Mouse (Mus musculus) megakaryocyte, embryonic 14.5 days (primary cell): Measurements from ENCODE around the gene Rpl32. TPM values are rescaled to one million over a fixed set of nuclear protein-coding genes. Genes with fewer than 3 reads are reported as not detected.
A peak's percentile ranks its signal among the peaks of the same experiment; 100 is the strongest.

ENCODE experiments used
- H3K27me3 ChIP-seq: replicated peaks from 2 replicates; pipeline ENCODE3; 2012; ENCODE audit warnings: inconsistent platforms
- H3K36me3 ChIP-seq: replicated peaks from 2 replicates; pipeline ENCODE3; 2012; ENCODE audit warnings: low read length, inconsistent platforms, mixed read lengths
- H3K4me1 ChIP-seq: 2 replicates; pipeline ENCODE4 v1.6.1; 2012; ENCODE audit warnings: inconsistent platforms
- H3K4me3 ChIP-seq: replicated peaks from 2 replicates; pipeline ENCODE3; 2012; ENCODE audit warnings: moderate library complexity, mild to moderate bottlenecking, inconsistent platforms
- H3K9me3 ChIP-seq: 2 replicates; pipeline ENCODE4 v1.6.1; 2012; ENCODE audit warnings: inconsistent platforms
- FLI1 ChIP-seq: IDR thresholded peaks from 2 replicates; pipeline ENCODE4 v1.6.1; 2012; ENCODE audit warnings: low read length, inconsistent platforms, mixed read lengths
- GATA1 ChIP-seq: IDR thresholded peaks from 3 replicates; pipeline ENCODE4 v1.6.1; 2012; ENCODE audit warnings: mixed read lengths, low read length, inconsistent platforms, borderline replicate concordance
- polyA plus RNA-seq: library from polyadenylated mRNA; stranded (reverse); fragments of >175 nt; gene quantifications from 2 replicates; pipeline ENCODE4 v1.2.3, GENCODE M21; 2012; ENCODE audit warnings: low replicate concordance; ENCODE audit not compliant: insufficient read depth

Gene Rpl32
- 500 and 629 TPM in 2 replicates for polyA plus RNA-seq

DNA sequence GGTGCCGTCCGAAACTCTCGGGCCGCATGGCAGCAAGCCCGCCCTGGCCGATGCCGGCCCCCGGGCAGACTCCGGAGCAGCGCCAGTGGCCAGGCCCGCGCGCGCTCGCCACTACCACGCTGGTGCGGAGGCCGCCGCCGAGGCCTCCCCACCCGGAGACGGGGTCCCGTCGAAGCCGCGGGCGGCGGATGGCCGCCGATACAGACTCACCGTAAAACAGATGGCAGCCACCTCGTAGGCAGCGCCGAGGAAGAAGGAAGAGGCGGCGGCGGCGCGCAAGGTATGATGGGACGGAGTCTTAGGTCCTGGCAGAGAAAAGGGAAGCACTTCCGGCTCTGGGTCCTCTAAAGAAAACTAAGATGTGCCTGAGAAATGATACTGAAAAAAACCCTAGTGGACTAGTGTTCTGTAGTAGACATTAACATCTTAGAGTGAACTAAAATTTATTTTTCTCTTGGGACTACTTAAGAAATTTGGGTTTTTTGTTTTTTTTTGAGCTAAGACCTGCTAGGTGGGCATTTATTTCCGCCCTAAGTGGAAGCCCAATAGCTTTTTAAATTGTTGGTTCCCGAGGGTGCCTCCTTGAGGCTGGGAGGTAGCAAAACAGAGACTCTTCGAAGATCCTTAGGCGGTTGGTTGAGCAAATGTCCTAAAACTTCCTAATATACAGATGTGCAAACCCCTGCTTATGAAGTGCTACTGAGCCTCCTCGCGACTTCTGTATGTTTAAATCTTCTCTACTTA, at the start of gene Rpl32:
Rpl32 (minus strand) TSS at position 260 of the 744 bp plus-strand sequence.
- Histone ChIP-seq H3K4me1 (peaks cover 64% of the 10 kb centered on the region), H3K4me3 (peak within 1 kb of the TSS; percentile 93), H3K27me3 (no peaks in the 10 kb centered on the region), H3K36me3 (peaks cover 42% of the 10 kb centered on the region), H3K9me3 (no peaks in the 10 kb centered on the region)
- TF ChIP-seq GATA1: no peak
- TF ChIP-seq FLI1: peak; percentile 47; the same call in 1 of the 2 replicates

DNA sequence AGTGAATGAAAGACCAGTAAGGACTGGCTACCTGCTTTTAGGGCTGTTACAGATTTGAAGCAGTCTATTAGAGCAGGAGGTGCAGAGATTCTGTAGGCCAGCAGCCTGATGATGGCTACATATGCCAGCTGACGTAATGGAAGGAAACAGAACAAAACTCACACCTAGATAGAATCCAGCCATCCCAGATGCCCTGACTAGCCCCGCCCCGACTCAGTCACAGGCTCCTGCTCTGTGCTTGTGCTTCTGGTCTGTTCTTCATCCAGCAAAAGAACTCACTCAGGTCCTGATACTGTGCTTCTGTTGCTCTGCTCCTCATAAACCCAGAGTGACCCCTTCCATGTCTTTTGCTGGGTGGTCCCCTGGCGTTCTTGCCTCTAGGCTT, 47.8 kb upstream of the Rpl32 start:
- no peaks in the 10 kb centered on the region for H3K27me3 ChIP-seq
- H3K36me3 ChIP-seq: no peaks in the 10 kb centered on the region
- no peak overlapping the region for H3K4me3 ChIP-seq
- no peaks in the 10 kb centered on the region for H3K9me3 ChIP-seq
- no peak for TF ChIP-seq FLI1
- no peak for TF ChIP-seq GATA1
- peaks cover 33% of the 10 kb centered on the region for H3K4me1 ChIP-seq

DNA sequence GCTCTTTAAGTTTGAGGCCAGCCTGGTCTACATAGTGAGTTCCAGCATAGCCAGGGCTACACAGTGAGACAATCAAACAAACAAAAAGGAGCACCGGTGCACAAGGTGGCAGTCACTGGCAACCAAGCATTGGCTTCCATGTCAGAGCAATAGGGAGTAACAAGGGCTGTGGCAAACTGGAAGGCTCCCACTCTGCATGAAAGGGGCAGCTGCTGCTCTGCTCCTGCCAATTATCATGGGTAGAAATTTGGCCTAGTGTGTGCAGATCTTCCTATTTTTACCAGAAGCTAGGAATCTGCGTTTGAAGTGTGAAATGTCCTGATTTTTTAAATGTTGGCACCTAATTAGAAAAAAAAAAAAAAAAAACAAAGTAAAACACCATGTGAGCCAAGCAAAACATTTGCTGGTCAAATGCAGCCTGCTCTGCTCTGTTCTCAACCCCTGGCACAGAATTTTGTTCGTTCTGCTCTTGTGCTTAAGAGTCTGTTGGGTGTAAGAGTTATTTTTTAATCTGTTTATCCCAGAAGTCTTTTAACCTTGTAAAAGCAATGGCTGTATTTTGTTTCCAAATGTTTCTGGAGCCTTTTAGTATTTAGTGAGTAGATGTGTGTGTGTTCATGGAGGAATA, 47.3 kb upstream of the Rpl32 start:
- Histone ChIP-seq H3K36me3 (peaks cover 4% of the 10 kb centered on the region), H3K9me3 (no peaks in the 10 kb centered on the region), H3K4me3 (no peak overlapping the region), H3K27me3 (no peaks in the 10 kb centered on the region), H3K4me1 (peaks cover 38% of the 10 kb centered on the region)
- TF ChIP-seq FLI1 (no peak), GATA1 (no peak)

DNA sequence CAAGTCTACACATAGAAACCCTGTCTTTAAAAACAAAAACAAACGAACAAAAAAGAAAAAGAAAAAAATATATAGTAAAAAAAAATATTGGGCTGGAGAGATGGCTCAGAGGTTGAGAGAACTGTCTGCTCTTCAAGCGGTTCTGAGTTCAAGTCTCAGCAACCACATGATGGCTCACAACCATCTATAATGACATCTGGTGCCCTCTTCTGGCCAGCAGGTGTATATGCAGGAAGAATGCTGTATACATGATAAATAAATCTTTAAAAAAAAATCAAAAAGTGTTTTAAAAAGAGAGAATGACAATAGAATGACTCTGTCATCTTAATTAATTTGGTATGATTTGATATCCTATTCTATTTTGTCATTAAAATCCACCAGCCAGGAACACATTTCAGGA, 45.9 kb upstream of the Rpl32 start:
- Histone ChIP-seq H3K9me3 (no peaks in the 10 kb centered on the region), H3K4me3 (no peak overlapping the region), H3K27me3 (no peaks in the 10 kb centered on the region), H3K36me3 (peaks cover 14% of the 10 kb centered on the region), H3K4me1 (peaks cover 41% of the 10 kb centered on the region)
- no peak for TF ChIP-seq FLI1
- no peak for TF ChIP-seq GATA1

DNA sequence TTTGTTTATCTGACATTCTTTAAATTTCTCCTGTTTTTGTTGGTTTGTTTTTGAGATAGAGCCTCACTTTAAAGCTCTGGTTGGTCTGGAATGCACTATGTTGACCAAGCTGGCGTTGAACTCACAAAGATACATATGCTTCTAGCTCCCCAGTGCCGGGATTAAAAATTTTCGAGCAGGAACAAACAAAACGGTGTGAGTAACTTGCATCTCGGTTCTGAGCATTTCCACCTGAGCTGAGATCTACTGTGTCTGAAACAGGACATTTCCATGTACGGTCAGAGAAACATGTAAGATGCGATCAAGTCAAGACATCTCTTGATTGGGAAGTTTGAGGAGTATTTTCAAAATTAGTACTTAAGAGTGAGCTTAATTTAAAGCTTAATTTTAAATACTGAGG, 45.4 kb upstream of the Rpl32 start:
- no peaks in the 10 kb centered on the region for H3K27me3 ChIP-seq
- H3K9me3 ChIP-seq: no peaks in the 10 kb centered on the region
- no peak for TF ChIP-seq FLI1
- TF ChIP-seq GATA1: no peak
- peaks cover 19% of the 10 kb centered on the region for H3K36me3 ChIP-seq
- peak overlapping the region; percentile 97 for H3K4me3 ChIP-seq
- peaks cover 38% of the 10 kb centered on the region for H3K4me1 ChIP-seq

DNA sequence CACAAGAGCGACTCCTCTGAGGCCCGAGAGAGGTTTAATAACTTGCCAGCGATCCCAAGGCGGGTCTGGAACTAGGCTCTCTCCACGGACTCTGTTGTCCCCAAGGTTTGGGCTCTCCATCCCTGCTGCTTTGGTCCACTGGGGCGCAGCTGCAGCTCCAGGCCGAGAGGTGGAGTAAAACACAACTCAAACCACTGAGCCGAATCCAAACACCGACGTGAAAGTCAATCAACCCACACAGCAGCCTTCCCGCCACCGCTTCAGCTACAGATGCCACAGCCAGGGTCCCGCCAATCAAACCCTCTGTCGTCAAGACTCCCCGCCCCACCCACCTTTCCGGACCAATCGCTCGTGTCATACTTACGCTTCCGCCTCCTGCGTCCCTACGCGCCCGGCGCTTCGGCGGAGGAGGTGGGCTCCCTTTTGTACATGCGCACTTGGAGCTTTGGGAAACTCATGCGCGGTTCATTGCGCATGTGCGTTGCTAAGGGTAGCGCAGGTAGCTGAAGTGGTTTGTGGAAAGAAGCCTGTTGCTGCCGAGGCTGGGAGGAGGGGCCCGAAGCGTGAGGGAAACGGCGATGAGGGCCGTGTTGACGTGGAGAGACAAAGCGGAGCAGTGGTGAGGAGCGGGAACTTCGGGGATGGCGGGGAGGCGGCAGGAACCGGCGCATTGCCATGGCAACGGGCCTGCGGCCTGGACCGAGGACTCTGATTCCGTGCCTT, 44.7 kb upstream of the Rpl32 start, which contains the start of the genes Mbd4 and Ift122:
Mbd4 (minus strand) TSS at position 281 of the 723 bp plus-strand sequence.
Ift122 (plus strand) TSS at position 380 of the 723 bp plus-strand sequence.
- Histone ChIP-seq H3K36me3 (peaks cover 26% of the 10 kb centered on the region), H3K9me3 (no peaks in the 10 kb centered on the region), H3K4me1 (peaks cover 44% of the 10 kb centered on the region), H3K27me3 (no peaks in the 10 kb centered on the region), H3K4me3 (peak within 1 kb of the TSS; percentile 97)
- TF ChIP-seq FLI1: 0 out of 2 replicates have a peak, but pooled peaks have one; percentile 55
- no peak for TF ChIP-seq GATA1

DNA sequence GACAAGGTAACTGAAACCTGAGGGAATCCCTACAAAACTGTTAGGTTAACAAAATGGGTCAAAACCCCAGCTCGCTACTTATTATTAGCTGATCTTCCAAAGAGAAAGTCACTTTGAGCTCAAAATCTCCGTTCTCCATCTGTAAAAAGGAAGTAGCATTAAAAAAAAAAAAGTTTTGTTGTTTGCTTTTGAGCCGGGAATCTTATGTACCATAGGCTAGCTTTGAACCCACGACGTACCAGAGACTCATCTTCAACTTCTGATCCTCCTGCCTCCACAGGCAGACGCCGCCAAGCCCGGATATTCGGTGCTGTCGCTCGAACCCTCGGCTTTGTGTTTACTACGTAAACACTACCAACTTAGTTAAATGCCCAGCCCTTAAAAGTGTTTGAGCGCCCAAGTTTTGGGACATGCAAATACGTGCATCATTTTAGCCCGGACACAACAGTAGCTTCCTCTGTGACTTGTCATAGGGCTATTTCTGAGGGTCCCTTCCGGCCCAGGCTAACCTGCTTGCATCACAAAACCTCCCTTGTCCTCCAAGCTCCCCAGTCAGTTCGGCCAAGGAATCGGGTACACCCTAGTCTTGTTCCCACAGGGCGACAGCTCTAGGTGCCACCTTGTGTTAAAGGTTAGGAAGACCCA, 44.0 kb upstream of the Rpl32 start:
- TF ChIP-seq GATA1 (no peak), FLI1 (no peak)
- H3K4me3 ChIP-seq: peak overlapping the region; percentile 97
- peaks cover 50% of the 10 kb centered on the region for H3K4me1 ChIP-seq
- H3K27me3 ChIP-seq: no peaks in the 10 kb centered on the region
- no peaks in the 10 kb centered on the region for H3K9me3 ChIP-seq
- H3K36me3 ChIP-seq: peaks cover 29% of the 10 kb centered on the region

DNA sequence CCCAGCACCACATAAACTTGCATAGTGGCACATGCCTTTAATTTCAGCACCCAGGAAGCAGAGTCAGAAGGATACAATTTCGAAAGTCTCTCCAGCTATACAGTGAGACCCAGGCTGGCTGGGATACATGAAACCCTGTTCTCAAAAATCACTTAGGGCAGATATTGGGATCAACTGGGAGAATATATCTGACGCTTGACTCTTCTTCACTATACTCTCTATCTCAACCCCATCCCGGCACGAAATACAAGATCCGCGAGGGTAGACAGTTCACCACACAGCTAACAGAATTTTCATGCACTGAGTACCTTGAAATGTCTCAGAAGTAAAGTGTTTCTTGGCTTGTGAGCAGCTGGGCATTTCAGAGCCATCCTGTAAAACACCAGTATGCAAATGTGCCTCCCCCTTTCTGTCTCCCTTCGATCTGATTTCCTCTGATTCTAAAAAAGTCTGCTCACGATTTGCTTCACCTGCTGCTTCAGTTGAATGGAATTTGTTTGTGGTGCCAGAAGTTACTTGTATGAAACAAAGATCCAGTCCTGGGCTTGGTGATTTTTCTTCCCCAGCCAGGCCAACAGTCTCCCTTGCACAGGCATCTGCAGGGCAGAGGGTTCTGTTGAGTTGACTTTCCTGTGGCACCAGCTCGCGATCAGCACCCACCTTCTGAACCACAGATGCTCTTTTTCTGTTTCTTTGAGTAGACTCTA, 40.2 kb upstream of the Rpl32 start:
- Histone ChIP-seq H3K4me3 (no peak overlapping the region), H3K36me3 (peaks cover 54% of the 10 kb centered on the region), H3K4me1 (peaks cover 59% of the 10 kb centered on the region), H3K9me3 (no peaks in the 10 kb centered on the region), H3K27me3 (no peaks in the 10 kb centered on the region)
- TF ChIP-seq GATA1 (no peak), FLI1 (no peak)

DNA sequence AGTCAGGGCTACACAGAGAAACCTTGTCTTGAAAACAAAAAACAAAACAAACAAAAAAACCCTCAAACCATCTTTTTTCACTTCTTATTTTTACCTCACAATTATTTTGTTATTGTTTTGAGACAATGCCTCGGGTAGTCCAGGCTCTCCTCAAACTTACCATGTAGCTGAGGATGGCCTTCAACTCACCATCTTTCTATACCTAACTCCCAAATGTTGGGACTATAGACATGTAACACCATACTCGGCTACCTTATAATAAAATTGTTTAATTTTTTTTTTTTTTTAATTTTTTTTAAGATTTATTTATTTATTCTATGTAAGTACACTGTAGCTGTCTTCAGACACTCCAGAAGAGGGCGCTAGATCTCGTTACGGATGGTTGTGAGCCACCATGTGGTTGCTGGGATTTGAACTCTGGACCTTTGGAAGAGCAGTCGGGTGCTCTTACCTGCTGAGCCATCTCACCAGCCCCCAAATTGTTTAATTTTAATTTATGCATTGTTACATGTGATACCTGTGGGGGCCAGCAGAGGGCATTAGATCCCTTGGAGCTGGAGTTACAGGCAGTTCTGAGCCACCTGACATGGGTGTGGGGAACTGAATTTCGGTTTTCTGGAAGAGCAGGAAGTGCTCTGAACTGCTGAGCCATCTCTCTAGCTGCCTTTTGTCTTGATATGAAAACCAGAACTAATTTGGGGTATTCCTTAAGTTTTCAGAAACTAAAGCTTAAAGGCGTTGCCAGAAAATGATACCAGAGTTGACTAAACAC, 38.3 kb upstream of the Rpl32 start:
- no peak for TF ChIP-seq FLI1
- peaks cover 74% of the 10 kb centered on the region for H3K36me3 ChIP-seq
- H3K9me3 ChIP-seq: no peaks in the 10 kb centered on the region
- no peaks in the 10 kb centered on the region for H3K27me3 ChIP-seq
- H3K4me1 ChIP-seq: peaks cover 44% of the 10 kb centered on the region
- H3K4me3 ChIP-seq: peak overlapping the region; percentile 70
